Mouse (Mus musculus): ENCODE results near the gene Gm20683. TPM values are rescaled to one million over a fixed set of nuclear protein-coding genes. Genes with fewer than 3 reads are reported as not detected.
A peak's percentile ranks its signal among the peaks of the same experiment; 100 is the strongest.

Gene Gm20683
- total and polyA plus RNA-seq, 3 experiments: 4.9 to 6.8 TPM; not detected in 1

DNA sequence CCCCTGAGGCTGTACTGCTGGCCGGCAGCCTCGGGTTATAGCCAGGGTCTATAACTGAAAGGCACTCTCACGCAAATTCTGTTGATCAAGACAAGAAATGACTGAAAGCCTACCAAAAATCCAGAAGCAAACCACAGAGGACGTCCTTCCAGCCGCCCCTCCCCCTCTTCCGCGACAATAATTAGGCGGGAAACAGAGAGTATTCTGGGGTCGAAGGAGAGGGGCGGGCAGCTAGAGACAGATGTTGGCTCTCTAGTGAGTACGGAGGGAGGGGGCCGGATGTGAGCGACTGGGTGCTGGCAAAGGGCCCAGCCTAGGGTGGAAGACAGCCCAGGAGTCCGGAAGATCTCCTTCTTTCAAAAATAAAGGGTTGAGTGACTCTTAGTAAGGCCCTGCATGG is 48.9 kb downstream of the Gm20683 start, which contains the start of gene Fam173a (continued):
- TF ChIP-seq TAL1 (IDR thresholded peaks at IDR 0.05; ENCODE audit: low read length) (no peak), MYB (IDR thresholded peaks at IDR 0.05; ENCODE audit: low read depth, low read length) (no peak), KAT2A (conservative IDR thresholded peaks at IDR 0.05; ENCODE audit: low read depth, low read length) (no peak), NELFE (IDR thresholded peaks at IDR 0.05; ENCODE audit: low read depth, low read length) (no peak; the same call in 1 of the 2 replicates), E2F4 (IDR thresholded peaks at IDR 0.05; ENCODE audit: borderline replicate concordance, low read depth, low read length) (peak; percentile 91; the same call in 1 of the 2 replicates), EP300 (IDR thresholded peaks at IDR 0.05; ENCODE audit: low read depth in 1 of 2, low read length in 2 of 2) (peak in 1 of 2 experiments; percentile 37; a peak in 1 of 4 replicates), TCF12 (IDR thresholded peaks at IDR 0.05; ENCODE audit: low read depth, low read length) (no peak), SIN3A (IDR thresholded peaks at IDR 0.05; ENCODE audit: low read length) (0 out of 2 replicates have a peak, but pooled peaks have one; percentile 46), UBTF (IDR thresholded peaks at IDR 0.05; ENCODE audit: borderline replicate concordance, insufficient read depth, low read depth, low read length) (no peak), BHLHE40 (IDR thresholded peaks at IDR 0.05; ENCODE audit: borderline replicate concordance, low read depth, low read length) (no peak), HCFC1 (IDR thresholded peaks at IDR 0.05; ENCODE audit: low read depth, low read length) (no peak; the same call in 1 of the 2 replicates), ZKSCAN1 (IDR thresholded peaks at IDR 0.05; ENCODE audit: low read depth, low read length) (no peak), JUND (IDR thresholded peaks at IDR 0.05; ENCODE audit: low read depth, low read length) (no peak), POLR2AphosphoS5 (IDR thresholded peaks at IDR 0.05; ENCODE audit: borderline replicate concordance, low read depth, low read length) (no peak), MAZ (IDR thresholded peaks at IDR 0.05; ENCODE audit: low read depth, low read length) (peak; percentile 92), GATA1 (IDR thresholded peaks at IDR 0.05; ENCODE audit: low read depth, low read length) (no peak), ELF1 (IDR thresholded peaks at IDR 0.05; ENCODE audit: low read depth, low read length) (peak; percentile 46; the same call in 1 of the 2 replicates), ZC3H11A (IDR thresholded peaks at IDR 0.05; ENCODE audit: low read depth, low read length) (no peak), MXI1 (IDR thresholded peaks at IDR 0.05; ENCODE audit: low read depth, low read length) (0 out of 2 replicates have a peak, but pooled peaks have one; percentile 14), TBP (IDR thresholded peaks at IDR 0.05; ENCODE audit: low read depth, low read length) (0 out of 2 replicates have a peak, but pooled peaks have one; percentile 29), CHD1 (IDR thresholded peaks at IDR 0.05; ENCODE audit: low read depth, low read length) (no peak), MAX (IDR thresholded peaks at IDR 0.05; ENCODE audit: low read length) (no peak; the same call in 1 of the 2 replicates), MEF2A (IDR thresholded peaks at IDR 0.05; ENCODE audit: extremely low read depth, insufficient replicate concordance, low read depth, low read length, poor library complexity, severe bottlenecking) (no peak)
